Mouse (Mus musculus) lung, adult 10 weeks (tissue): Measurements from ENCODE around the gene Sod1. TPM values are rescaled to one million over a fixed set of nuclear protein-coding genes. Genes with fewer than 3 reads are reported as not detected.

Experiments used
- polyA plus RNA-seq: library from polyadenylated mRNA; stranded (reverse); fragments of 350-450 nt; fragmentation: Illumina TruSeq; extraction: RNeasy Lipid Tissue Mini Kit (QIAGEN cat#74804); gene quantifications from one replicate; pipeline ENCODE4 v1.2.3, GENCODE M21; 2014; ENCODE audit warnings: low read depth, low replicate concordance; ENCODE audit not compliant: insufficient read depth

Gene Sod1
- 1,119 TPM for polyA plus RNA-seq

GRCm38 (mm10) chr16:90220026-90220891 lies at the start of gene Sod1:
Gene Sod1, plus strand, starts transcription at chr16:90220754.

Other genes starting within 250 kb of the Sod1 start
- 3.9 TPM for gene Tiam1, start 77.0 kb upstream of the Sod1 start, polyA plus RNA-seq
- 7.4 TPM for gene Scaf4, start 63.7 kb downstream of the Sod1 start, polyA plus RNA-seq
- gene Hunk, start 165.3 kb downstream of the Sod1 start, polyA plus RNA-seq, result 3.1 TPM